In genomic region chr15:78912040-78912439, GRCm38 (mm10) we compare ENCODE assay signal across 10 mouse cellular contexts. TPM values are rescaled to one million over a fixed set of nuclear protein-coding genes. Genes with fewer than 3 reads are reported as not detected.
DNase-seq lines count a peak whose midpoint lies in the region; TF ChIP-seq lines count a peak whose summit lies in the region.
"Had no signal": no experiment of that assay in that cellular context is flagged by ENCODE, and none has a peak within 500 bp of the region (broad histone marks: within the 10 kb centered on the region; RNA-seq: fewer than 3 reads in every experiment).

No protein-coding gene starts in this region.

- no peaks in the 10 kb centered on the region; the same call in 1 of the 2 replicates for H3K4me1 ChIP-seq in lung, adult 2 months (ENCODE audit: control insufficient read depth, insufficient read depth, low read length)

- 38% methylated on average over 9 of the region's 9 CpGs for WGBS in lung, adult 2 months

- TF ChIP-seq CTCF in lung, adult 2 months (IDR thresholded peaks at IDR 0.05; ENCODE audit: insufficient read depth, low read length): peak; percentile 32; the same call in 1 of the 2 replicates

- TF ChIP-seq POLR2A in lung, adult 2 months (IDR thresholded peaks at IDR 0.05; ENCODE audit: borderline replicate concordance, extremely low read depth, low read depth, low read length): no peak

- DNase-seq in adrenal gland, postnatal 10 days: peak; percentile 58
- no peak for DNase-seq in adrenal gland, postnatal 4 days (ENCODE audit: low spot score in 2 of 2)
- DNase-seq in lung, adult 2 months: no peak
- DNase-seq in lung, postnatal 25 days (ENCODE audit: low spot score): no peak
- peak; percentile 59 for DNase-seq in cerebellum, adult 9-11 months
- DNase-seq in lung, postnatal 36 days: peak; percentile 65
- DNase-seq in heart, adult 18-20 months: no peak
- no peak for DNase-seq in layer of hippocampus, adult 8-10 months (ENCODE audit: low spot score in 2 of 2)

- H3K4me3 ChIP-seq in lung, adult 2 months (replicated peaks; ENCODE audit: extremely low read depth, low read depth, low read length): no peak overlapping the region
- H3K4me3 ChIP-seq: erythroblast, embryonic 14.5 days; limb, embryonic 12.5 days had no signal

RNA-seq across cellular contexts. Expression of gene Pdxp, which starts 1.7 kb away (rescaled TPM):
- total RNA-seq in adrenal gland, postnatal 10 days (2021): 1 to 10 TPM; 5.2 to 6.1 TPM
- total RNA-seq in adrenal gland, postnatal 4 days (2021): 1 to 10 TPM; 9.8 to 9.9 TPM
- polyA plus RNA-seq in lung, adult 2 months (2012; rRNA removed): 3.5 and 4.2 TPM in 2 replicates
- total RNA-seq in heart, adult 18-20 months (2021): under 1 TPM; 0.62 to 0.64 TPM
- 100 to 1,000 TPM; 140 to 156 (median 148) TPM for total RNA-seq in layer of hippocampus, adult 8-10 months (2022)

RNA-seq across cellular contexts. Expression of gene Sh3bp1, which starts 12.5 kb away (rescaled TPM):
- 10 to 100 TPM; 11.7 to 17.1 TPM for total RNA-seq in adrenal gland, postnatal 10 days (2021)
- total RNA-seq in adrenal gland, postnatal 4 days (2021): 10 to 100 TPM; 25.3 to 26.0 TPM
- polyA plus RNA-seq in lung, adult 2 months (2012; rRNA removed): 77.8 and 92.6 TPM in 2 replicates
- total RNA-seq in heart, adult 18-20 months (2021): 1 to 10 TPM; 3.5 to 7.1 TPM
- 10 to 100 TPM; 28.9 to 33.0 (median 31.8) TPM for total RNA-seq in layer of hippocampus, adult 8-10 months (2022)

RNA-seq across cellular contexts. Expression of gene Gm49510, which starts 12.6 kb away (rescaled TPM):
- not detected for total RNA-seq in adrenal gland, postnatal 10 days (2021)
- not detected for total RNA-seq in adrenal gland, postnatal 4 days (2021)
- polyA plus RNA-seq in lung, adult 2 months (2012; rRNA removed): 0.04 TPM in 1 of 2 replicates, not detected in the other
- total RNA-seq in heart, adult 18-20 months (2021): under 1 TPM; 0.10 to 0.27 TPM
- 1 to 10 TPM in 1 of 4 experiments, under 1 TPM in 2, not detected in 1; 0.34 to 1.2 (median 0.38) TPM for total RNA-seq in layer of hippocampus, adult 8-10 months (2022)

RNA-seq across cellular contexts. Expression of gene Lgals1, which starts 14.5 kb away (rescaled TPM):
- 100 to 1,000 TPM; 601 to 606 TPM for total RNA-seq in adrenal gland, postnatal 10 days (2021)
- total RNA-seq in adrenal gland, postnatal 4 days (2021): 100 to 1,000 TPM; 382 to 438 TPM
- 250 and 251 TPM in 2 replicates for polyA plus RNA-seq in lung, adult 2 months (2012; rRNA removed)
- total RNA-seq in heart, adult 18-20 months (2021): 100 to 1,000 TPM; 185 to 222 TPM
- 10 to 100 TPM; 16.9 to 40.3 (median 28.2) TPM for total RNA-seq in layer of hippocampus, adult 8-10 months (2022)

RNA-seq across cellular contexts. Expression of gene Nol12, which starts 22.7 kb away (rescaled TPM):
- 10 to 100 TPM; 34.4 to 35.2 TPM for total RNA-seq in adrenal gland, postnatal 10 days (2021)
- total RNA-seq in adrenal gland, postnatal 4 days (2021): 10 to 100 TPM; 40.0 to 47.3 TPM
- polyA plus RNA-seq in lung, adult 2 months (2012; rRNA removed): 15.2 and 16.4 TPM in 2 replicates
- 10 to 100 TPM; 15.7 to 19.1 TPM for total RNA-seq in heart, adult 18-20 months (2021)
- 10 to 100 TPM; 34.4 to 41.8 (median 37.7) TPM for total RNA-seq in layer of hippocampus, adult 8-10 months (2022)

Comparison
In these comparisons a context has a peak if more than half of its experiments do, and no peak if none do; other contexts are left out.
1. DNase-seq: peak in adrenal gland, postnatal 10 days (single experiment), cerebellum, adult 9-11 months (single experiment) and lung, postnatal 36 days (single experiment); none in adrenal gland, postnatal 4 days (0 of 2), lung, adult 2 months (single experiment), lung, postnatal 25 days (single experiment), heart, adult 18-20 months (0 of 2) and layer of hippocampus, adult 8-10 months (0 of 2).
2. RNA of gene Pdxp, which starts 1.7 kb away (total RNA-seq): 140 to 156 TPM in layer of hippocampus, adult 8-10 months; 9.8 to 9.9 TPM in adrenal gland, postnatal 4 days, 5.2 to 6.1 TPM in adrenal gland, postnatal 10 days and 0.62 to 0.64 TPM in heart, adult 18-20 months; every median in the first group is over 10 times any median in the second.